Mouse (Mus musculus): ENCODE data around the gene Kcnj8. TPM values are rescaled to one million over a fixed set of nuclear protein-coding genes. Genes with fewer than 3 reads are reported as not detected.

Gene Kcnj8
- polyA plus RNA-seq (2016; fragmentation: Nextera tagmentation; extraction: Ambion mirVana) = 4.3 and 4.9 TPM in 2 replicates

DNA sequence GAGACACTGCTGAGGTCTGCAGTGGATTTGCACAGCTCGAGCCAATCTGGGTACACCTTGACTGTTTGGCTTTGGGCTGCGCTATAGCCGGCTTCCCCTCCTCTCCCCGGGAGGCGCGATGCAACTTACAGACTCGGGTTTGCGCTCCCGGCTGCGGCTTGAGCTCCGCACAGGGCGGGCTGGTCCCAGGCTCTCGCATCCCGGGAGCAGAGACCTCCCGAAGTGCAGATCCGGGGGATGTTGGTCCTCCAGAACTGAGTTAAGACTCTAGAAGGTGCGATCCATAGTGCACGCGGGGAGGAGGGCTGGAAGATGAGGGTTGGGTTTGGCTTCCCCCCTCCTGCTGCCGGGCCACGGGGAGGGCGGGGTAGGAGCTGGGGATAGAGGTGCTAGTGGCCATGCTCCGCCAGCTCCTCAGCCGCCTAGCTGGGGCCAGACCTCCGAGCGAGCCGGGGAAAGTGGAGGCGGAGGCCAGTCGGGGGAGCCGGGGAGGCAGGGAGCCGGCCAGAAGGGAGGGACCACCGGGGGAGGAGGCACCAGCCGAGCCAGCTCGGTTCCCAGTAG lies at the start of gene Kcnj8:
TSS of gene Kcnj8 (minus strand) at position 560 of the 564 bp plus-strand sequence.
- Histone ChIP-seq H3K9me3 (replicated peaks) (no peaks in the 10 kb centered on the region), H3K27ac (no peak within 1 kb of the TSS), H3K4me2 (replicated peaks) (peak within 1 kb of the TSS; percentile 97), H3K4me1 (peaks cover 20% of the 10 kb centered on the region), H3K9ac (peak within 1 kb of the TSS; percentile 59), H3K27me3 (peaks cover 59% of the 10 kb centered on the region), H3K36me3 (no peaks in the 10 kb centered on the region), H3K4me3 (peak within 1 kb of the TSS; percentile 44)
- 1% methylated on average over 34 of the region's 34 CpGs for WGBS
- ATAC-seq (ENCODE audit: low FRiP score) = peak; percentile 91

- Histone ChIP-seq H3K4me3 (no peak overlapping the region), H3K4me1 (no peaks in the 10 kb centered on the region), H3K4me2 (replicated peaks) (no peak overlapping the region), H3K9me3 (replicated peaks) (no peaks in the 10 kb centered on the region), H3K27me3 (no peaks in the 10 kb centered on the region), H3K36me3 (no peaks in the 10 kb centered on the region), H3K9ac (no peak overlapping the region), H3K27ac (no peak overlapping the region)
- 42% methylated on average over 3 of the region's 3 CpGs for whole genome bisulfite sequencing
- ATAC-seq (ENCODE audit: low FRiP score) = no peak
These were observed 45.2 kb upstream of the Kcnj8 start for GRCm38 (mm10) chr6:142616659-142617058.

DNA sequence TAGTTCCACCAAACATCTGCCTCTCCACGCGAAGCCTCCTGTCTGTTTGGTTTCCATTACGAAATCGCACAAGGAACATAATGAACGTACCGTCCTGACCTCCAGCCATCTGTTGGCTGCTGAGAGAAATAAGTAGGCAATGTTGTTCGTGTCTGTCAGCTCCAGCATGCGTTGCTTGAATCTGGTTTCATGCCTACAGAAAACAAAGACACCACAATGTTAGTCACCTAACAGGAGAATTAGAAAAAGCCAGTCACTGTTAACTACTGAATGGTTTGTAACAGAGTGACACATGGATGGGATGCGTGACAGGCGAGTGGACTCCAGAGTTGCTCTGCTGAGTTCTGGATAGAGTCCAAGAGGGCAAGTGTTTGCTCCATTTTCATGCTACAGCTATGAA lies 42.9 kb upstream of the Kcnj8 start:
- no peaks in the 10 kb centered on the region for H3K36me3 ChIP-seq
- no peaks in the 10 kb centered on the region for H3K27me3 ChIP-seq
- H3K9me3 ChIP-seq (replicated peaks) = no peaks in the 10 kb centered on the region
- no peaks in the 10 kb centered on the region for H3K4me1 ChIP-seq
- ATAC-seq (ENCODE audit: low FRiP score) = no peak
- no peak overlapping the region for H3K27ac ChIP-seq
- 78% methylated on average over 10 of the region's 10 CpGs for WGBS
- H3K9ac ChIP-seq = no peak overlapping the region
- H3K4me3 ChIP-seq = no peak overlapping the region
- no peak overlapping the region for H3K4me2 ChIP-seq (replicated peaks)

DNA sequence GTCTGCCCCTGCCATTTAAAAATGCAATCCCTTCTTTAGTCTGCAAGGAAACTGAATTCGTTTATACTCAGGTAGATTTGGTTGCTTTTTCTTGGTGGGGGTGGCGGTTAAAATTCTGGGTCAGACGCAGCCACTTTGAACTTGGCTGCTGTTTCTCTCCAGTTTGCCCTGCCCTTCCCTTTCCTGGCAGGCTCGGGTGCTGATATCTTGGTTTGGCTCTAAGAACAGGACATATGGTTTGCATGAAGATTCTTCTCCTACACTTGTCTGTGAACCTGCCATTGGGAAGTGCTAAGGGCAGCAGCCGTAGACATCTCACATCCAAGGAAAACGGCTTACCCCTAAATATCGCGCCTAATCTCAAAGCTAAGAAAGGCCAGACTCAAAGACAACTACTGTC lies 41.0 kb upstream of the Kcnj8 start:
- no peaks in the 10 kb centered on the region for H3K27me3 ChIP-seq
- H3K9ac ChIP-seq = no peak overlapping the region
- no peaks in the 10 kb centered on the region for H3K4me1 ChIP-seq
- H3K36me3 ChIP-seq = no peaks in the 10 kb centered on the region
- no peak for ATAC-seq (ENCODE audit: low FRiP score)
- no peak overlapping the region for H3K4me2 ChIP-seq (replicated peaks)
- H3K9me3 ChIP-seq (replicated peaks) = no peaks in the 10 kb centered on the region
- 85% methylated on average over 8 of the region's 8 CpGs for WGBS
- no peak overlapping the region for H3K27ac ChIP-seq
- no peak overlapping the region for H3K4me3 ChIP-seq

- H3K27ac ChIP-seq = no peak overlapping the region
- 67% methylated on average over 9 of the region's 9 CpGs for WGBS
These were observed 38.3 kb upstream of the Kcnj8 start for GRCm38 (mm10) chr6:142609401-142610373.

GRCm38 (mm10) chr6:142607080-142607479 lies 35.7 kb upstream of the Kcnj8 start:
- Histone ChIP-seq H3K4me3 (no peak overlapping the region), H3K36me3 (no peaks in the 10 kb centered on the region), H3K9ac (no peak overlapping the region), H3K9me3 (replicated peaks) (no peaks in the 10 kb centered on the region), H3K27ac (no peak overlapping the region), H3K27me3 (no peaks in the 10 kb centered on the region), H3K4me1 (0 out of 2 replicates have a peak, but pooled peaks cover 2% of the 10 kb centered on the region), H3K4me2 (replicated peaks) (no peak overlapping the region)
- WGBS = 66% methylated on average over 7 of the region's 7 CpGs
- ATAC-seq (ENCODE audit: low FRiP score) = no peak

More at GRCm38 (mm10) chr6:142609401-142610373, 38.3 kb upstream of the Kcnj8 start:
- Histone ChIP-seq H3K9me3 (replicated peaks) (no peaks in the 10 kb centered on the region), H3K4me1 (no peaks in the 10 kb centered on the region), H3K27me3 (no peaks in the 10 kb centered on the region), H3K36me3 (no peaks in the 10 kb centered on the region), H3K4me2 (replicated peaks) (no peak overlapping the region), H3K4me3 (no peak overlapping the region), H3K9ac (no peak overlapping the region)
- ATAC-seq (ENCODE audit: low FRiP score) = no peak

DNA sequence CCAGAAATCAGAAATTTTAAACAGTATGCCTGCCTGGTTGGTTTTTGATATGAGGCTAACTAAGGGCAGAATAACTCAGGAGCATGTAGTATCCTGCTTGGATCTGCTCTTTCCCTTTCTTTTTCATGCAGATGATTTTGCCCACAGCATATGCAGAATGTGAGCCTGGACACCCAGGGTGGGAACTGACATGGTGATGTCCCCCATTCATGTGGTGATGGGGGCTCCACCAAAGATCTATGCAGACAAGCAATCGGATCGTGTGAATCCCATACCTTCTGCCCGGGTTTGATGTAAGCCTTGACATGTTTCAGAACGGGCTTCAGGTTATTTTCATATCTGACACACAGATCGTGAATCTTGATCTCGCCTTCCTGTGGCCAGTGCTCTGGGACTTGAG lies 31.4 kb upstream of the Kcnj8 start:
- Histone ChIP-seq H3K9ac (no peak overlapping the region), H3K36me3 (no peaks in the 10 kb centered on the region), H3K27me3 (no peaks in the 10 kb centered on the region), H3K27ac (no peak overlapping the region), H3K4me3 (no peak overlapping the region), H3K4me2 (replicated peaks) (no peak overlapping the region), H3K4me1 (0 out of 2 replicates have a peak, but pooled peaks cover 2% of the 10 kb centered on the region), H3K9me3 (replicated peaks) (no peaks in the 10 kb centered on the region)
- ATAC-seq (ENCODE audit: low FRiP score) = no peak
- 50% methylated on average over 6 of the region's 6 CpGs for WGBS

- H3K27me3 ChIP-seq = peaks cover 3% of the 10 kb centered on the region; the same call in 1 of the 2 replicates
- no peaks in the 10 kb centered on the region for H3K9me3 ChIP-seq (replicated peaks)
- H3K4me3 ChIP-seq = no peak overlapping the region
- ATAC-seq (ENCODE audit: low FRiP score) = no peak
- H3K9ac ChIP-seq = no peak overlapping the region
- 88% methylated on average over 4 of the region's 4 CpGs for WGBS
- H3K36me3 ChIP-seq = no peaks in the 10 kb centered on the region
- H3K27ac ChIP-seq = no peak overlapping the region
- H3K4me1 ChIP-seq = no peaks in the 10 kb centered on the region
- no peak overlapping the region for H3K4me2 ChIP-seq (replicated peaks)
These were observed 7.4 kb upstream of the Kcnj8 start for GRCm38 (mm10) chr6:142578831-142579230.

GRCm38 (mm10) chr6:142577801-142578200 lies 6.4 kb upstream of the Kcnj8 start:
- H3K4me3 ChIP-seq = no peak overlapping the region
- 82% methylated on average over 6 of the region's 6 CpGs for WGBS
- peaks cover 11% of the 10 kb centered on the region for H3K27me3 ChIP-seq
- no peaks in the 10 kb centered on the region for H3K9me3 ChIP-seq (replicated peaks)
- no peak for ATAC-seq (ENCODE audit: low FRiP score)
- H3K4me2 ChIP-seq (replicated peaks) = no peak overlapping the region
- no peak overlapping the region for H3K9ac ChIP-seq
- H3K27ac ChIP-seq = no peak overlapping the region
- H3K4me1 ChIP-seq = no peaks in the 10 kb centered on the region
- no peaks in the 10 kb centered on the region for H3K36me3 ChIP-seq

GRCm38 (mm10) chr6:142572876-142573275 lies 1.5 kb upstream of the Kcnj8 start:
- Histone ChIP-seq H3K4me3 (no peak overlapping the region), H3K9me3 (replicated peaks) (no peaks in the 10 kb centered on the region), H3K27me3 (peaks cover 55% of the 10 kb centered on the region), H3K4me1 (peaks cover 20% of the 10 kb centered on the region), H3K27ac (no peak overlapping the region), H3K36me3 (no peaks in the 10 kb centered on the region), H3K9ac (no peak overlapping the region), H3K4me2 (replicated peaks) (no peak overlapping the region)
- WGBS = 66% methylated on average over 6 of the region's 6 CpGs
- ATAC-seq (ENCODE audit: low FRiP score) = no peak

DNA sequence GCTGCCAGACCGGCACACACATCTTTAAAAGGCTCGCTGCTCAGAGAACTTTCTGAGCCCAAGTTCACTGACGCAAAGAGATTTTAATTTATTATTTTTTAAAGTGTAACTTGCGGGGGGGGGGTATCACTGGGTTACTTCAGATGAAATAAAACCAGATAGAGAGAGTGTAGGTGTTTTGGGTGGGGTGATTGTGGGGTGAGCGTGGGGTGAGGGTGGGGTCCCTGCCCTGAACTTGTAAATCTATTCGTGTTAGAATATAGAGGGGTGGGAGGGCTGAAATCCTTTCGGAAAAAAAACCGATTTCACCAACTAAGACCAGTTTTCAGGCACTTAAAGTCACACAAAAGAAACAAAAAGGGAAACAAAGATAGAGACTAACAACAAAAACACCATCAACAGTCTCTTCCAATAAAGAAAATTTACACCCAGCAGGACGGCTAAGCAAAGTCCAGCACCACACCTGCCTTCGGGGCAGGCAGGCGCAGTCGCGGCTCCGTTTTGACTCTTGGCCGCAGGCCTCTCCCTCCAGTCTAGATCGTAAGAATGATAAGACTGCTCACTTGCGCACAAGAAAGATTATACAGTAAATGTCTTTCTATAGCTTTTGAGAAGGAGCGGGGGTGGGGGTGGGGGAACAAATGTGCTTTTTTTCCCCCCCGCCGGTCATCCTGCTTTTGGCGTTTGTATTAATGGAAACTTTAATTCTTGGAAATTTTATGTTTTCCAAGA lies 381 bp upstream of the Kcnj8 start:
- Histone ChIP-seq H3K36me3 (no peaks in the 10 kb centered on the region), H3K27me3 (peaks cover 59% of the 10 kb centered on the region), H3K9me3 (replicated peaks) (no peaks in the 10 kb centered on the region), H3K4me2 (replicated peaks) (peak overlapping the region; percentile 97), H3K4me1 (peaks cover 20% of the 10 kb centered on the region), H3K9ac (peak overlapping the region; percentile 59), H3K4me3 (peak overlapping the region; percentile 44), H3K27ac (no peak overlapping the region)
- WGBS = 4% methylated on average over 21 of the region's 21 CpGs
- ATAC-seq (ENCODE audit: low FRiP score) = peak; percentile 23; the same call in 1 of the 2 replicates
